Mouse (Mus musculus) adrenal gland, postnatal 25 days (tissue): ENCODE measurements around the gene Gnb4. TPM values are rescaled to one million over a fixed set of nuclear protein-coding genes. Genes with fewer than 3 reads are reported as not detected.

Experiments
- DNase-seq: peaks from one replicate; pipeline ENCODE4 v3.0.0; 2021; ENCODE audit warnings: mixed read lengths
- long read RNA-seq: library from polyadenylated mRNA; stranded (forward); transcript quantifications from one replicate; pipeline ENCODE4 v2.0.0, GENCODE M21; 2021
- total RNA-seq: library from RNA; stranded (reverse); gene quantifications from 2 replicates; pipeline ENCODE4 v1.2.3, GENCODE M21; 2021

The Gnb4 gene
- 26.8 and 46.7 TPM in 2 replicates for total RNA-seq
- long read RNA-seq, full-length matches to known transcripts = 75 of 87 reads
- long read RNA-seq, partial matches to known transcripts = 4 of 87 reads
- long read RNA-seq, other reads (novel, unspliced or antisense) = 8 of 87 reads

DNA sequence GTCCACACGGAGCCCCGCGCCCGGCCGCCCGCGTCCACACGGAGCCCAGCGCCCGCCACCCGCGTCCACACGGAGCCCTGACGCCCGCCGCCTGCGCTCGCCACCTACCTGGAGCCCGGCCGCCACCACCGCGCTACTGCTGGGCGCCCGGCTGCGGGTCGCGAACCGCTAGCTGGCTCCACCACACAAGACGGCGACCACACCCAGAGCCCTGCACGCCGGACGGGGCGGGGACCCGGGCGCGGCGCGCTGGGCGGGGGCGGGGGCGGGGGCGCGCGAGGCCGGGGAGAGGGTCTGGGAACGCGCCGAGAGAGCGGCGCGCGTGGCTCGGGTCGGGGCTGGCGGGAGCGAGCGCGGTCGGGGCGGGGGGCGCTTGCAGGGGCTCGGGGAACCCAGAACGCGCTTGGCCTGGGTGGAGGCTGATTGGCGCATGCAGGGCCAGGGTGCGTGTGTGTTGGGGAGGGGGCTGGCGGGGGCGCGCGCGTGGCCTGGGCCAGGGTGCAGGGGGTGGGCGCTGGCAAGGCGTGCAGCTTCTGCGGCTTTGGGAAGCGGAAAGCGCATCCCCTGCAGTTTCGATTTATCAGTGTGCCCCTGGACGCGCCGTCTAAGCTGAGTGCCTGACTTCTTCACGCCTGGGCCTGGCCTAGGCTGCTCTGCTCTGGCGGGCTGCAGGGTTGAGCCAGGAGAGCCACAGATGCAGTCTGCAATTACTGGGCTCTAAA lies at the start of gene Gnb4:
Gene Gnb4 (minus strand): TSS at position 255 of the 722 bp plus-strand sequence.
- DNase-seq = peak; percentile 66

DNA sequence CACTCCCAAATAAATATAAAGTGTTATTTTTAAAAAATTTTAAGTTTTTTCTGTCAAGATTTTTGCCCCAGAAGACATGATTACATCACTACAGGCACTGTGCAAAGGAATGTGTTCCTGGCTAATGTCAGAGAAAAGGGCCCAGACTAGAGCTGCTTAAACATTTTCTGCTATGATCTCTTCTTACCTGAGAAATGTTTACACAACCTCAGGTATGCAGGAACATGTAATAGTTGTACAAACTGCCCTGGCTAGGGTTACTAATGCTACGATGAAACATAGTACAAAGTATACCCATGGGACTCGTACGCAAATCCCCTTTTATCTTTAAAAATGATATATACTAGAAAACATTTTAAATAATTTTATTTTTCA lies 45.2 kb upstream of the Gnb4 start:
- no peak for DNase-seq

DNA sequence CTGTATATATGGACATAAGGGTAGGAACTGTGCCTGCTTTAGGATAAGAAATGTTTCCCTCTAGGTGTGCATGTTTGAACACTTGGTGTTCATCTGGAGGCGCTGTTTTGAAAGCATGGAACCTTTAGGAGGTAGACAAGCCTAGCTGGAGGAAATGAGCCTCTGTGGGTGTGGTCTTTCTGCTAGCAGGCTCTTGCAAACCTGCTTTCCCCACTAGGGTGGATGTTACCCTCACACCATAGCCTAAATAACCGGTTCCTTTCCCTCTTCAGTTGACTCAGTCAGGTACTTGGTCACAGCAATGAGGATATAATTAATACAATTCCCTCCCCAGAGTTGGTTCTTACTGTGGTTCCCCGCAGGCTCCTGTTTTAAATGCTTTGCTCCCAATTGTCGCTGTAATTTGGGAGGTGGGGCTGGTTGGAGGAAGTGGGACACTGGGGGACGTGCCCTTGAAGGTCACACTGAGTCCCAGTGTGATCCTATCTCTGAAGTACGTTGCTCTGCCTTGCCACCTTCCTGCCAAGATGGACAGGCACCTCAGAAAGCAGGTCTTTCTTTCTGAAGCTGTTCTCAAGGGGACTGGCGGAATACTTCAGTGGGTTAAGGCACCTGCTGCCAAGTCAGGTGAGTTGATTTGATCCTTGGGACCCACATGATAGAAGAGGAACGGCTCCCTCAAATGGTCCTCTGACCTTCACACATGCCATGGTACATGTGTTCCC lies 44.6 kb upstream of the Gnb4 start:
- DNase-seq = no peak

DNA sequence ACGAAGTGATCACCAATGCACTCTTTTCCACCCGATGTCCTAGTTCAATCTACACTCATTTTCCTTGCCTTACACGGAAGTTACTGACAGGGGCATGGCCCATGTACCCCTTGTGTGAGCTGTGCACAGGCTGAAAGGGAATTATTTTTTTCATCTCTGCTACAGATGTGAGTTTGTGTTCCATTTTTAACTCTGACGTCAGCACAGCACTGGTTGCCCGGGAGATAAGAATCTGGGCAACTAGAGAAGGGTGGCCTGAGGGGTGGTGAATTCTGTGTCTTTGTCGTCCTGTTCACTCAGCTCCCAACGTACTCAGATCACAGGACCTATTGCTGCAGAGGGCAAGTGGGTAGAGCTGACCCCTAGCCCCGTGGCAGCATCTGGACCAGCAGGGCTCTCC lies 43.9 kb upstream of the Gnb4 start:
- DNase-seq = peak; percentile 10

DNA sequence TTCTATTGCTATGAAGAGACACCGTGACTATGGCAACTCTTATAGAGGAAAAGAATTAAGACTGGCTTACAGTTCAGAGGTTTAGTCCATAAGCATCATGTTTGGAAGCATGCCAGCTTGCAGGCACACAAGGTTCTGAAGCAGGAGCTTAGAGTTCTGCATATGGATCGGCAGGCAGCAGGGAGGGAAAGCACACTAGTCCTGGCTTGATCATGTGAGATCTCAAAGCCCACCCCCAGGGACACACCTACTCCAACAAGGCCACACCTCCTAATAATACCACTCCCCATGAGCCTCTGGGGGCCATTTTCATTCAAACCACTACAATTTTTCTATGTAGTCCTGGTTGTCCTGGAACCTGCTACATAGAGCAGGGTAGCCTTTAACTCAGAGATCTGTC lies 43.1 kb upstream of the Gnb4 start:
- no peak for DNase-seq

- peak; percentile 32 for DNase-seq
These were observed 42.4 kb upstream of the Gnb4 start for GRCm38 (mm10) chr3:32658821-32659220.

- no peak for DNase-seq
These were observed 42.0 kb upstream of the Gnb4 start for GRCm38 (mm10) chr3:32658401-32658800.

DNA sequence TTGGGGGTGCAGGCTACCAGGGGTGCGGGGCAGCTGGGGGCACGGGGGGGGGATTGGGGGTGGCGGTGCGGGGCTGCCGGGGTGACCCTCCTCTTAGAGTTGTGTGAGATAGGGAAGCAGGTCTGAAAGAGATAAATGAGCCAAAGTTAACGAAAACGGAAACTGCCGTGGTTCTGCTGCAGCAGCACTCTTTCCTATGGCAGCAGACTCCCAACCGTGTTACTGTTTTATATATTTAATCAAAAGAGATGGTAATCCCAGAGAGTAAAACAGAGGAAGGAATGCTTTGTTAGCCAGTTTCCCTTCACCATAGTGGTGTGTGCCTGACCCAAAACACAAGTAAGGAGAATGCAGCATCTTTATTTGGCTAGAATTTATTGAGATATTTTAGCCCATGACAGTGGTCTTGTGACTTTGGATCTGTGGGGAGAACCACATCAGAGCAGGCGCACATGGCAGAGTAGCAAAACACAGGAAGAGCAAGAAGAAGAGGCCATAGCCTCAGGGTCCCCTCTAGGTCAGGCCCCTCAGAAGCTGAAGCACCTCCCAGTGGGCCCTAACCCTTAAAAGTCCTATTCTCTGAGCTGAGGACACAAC lies 40.1 kb upstream of the Gnb4 start:
- no peak for DNase-seq

- DNase-seq = no peak
These were observed 39.6 kb upstream of the Gnb4 start for GRCm38 (mm10) chr3:32655994-32656393.

DNA sequence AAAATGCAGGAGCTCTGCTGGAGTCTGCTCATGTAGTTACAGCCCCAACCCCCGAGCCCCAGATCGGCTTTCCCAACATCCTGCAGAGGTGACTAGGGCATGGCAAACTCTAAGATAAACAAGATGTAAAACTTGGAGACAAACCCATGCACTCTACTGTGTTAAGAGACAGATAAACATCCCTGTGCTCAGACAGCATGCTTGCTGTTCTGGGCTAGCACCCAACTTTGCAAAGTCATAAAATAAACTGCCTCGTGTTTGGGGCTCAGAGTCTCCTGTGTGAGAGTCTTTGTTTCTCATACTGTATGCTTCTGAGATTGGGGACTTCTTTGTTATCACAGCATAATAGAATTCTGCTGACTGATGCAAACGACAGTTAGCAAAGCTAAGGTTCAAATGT lies 36.4 kb upstream of the Gnb4 start:
- DNase-seq = no peak

DNA sequence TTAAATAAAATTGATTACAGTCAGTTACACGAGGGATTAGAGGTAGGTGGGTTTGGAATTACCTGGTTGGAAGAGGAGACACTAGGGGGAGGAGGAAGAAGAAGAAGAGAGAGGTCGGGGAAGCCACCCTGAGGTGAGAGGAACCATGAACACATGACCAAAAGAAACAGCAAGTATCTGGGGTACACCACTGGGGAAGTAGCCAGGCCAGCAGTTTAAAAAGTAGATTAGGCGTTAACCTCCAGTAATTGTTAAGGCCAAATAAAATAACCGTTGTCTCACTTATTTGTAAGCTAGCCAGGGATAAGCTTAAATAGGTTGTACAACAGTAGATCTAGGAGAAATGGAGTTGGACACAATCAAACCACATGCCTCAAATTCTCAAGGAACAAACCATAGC lies 32.9 kb upstream of the Gnb4 start:
- DNase-seq = no peak

DNA sequence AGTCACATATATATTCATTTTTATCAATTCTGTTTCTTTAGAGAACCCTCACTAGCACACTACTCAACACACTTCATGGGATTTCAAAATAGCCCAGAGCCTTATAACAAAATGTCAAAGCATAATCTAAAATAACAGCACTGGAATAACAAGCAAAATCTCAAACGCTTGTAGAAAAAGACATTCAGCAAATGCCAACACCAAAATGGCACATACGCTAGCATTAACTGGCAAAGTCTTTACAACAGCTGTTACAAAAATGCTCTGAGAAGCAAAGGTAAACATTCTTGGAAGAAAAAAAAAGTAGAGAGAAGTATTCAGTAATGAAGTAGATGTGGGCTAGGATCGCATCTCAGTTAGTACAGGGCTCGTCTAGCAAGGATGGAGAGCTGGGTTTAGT lies 30.5 kb upstream of the Gnb4 start:
- DNase-seq = no peak

- no peak for DNase-seq
These were observed 28.4 kb upstream of the Gnb4 start for GRCm38 (mm10) chr3:32644751-32645150.

GRCm38 (mm10) chr3:32642116-32642515 lies 25.7 kb upstream of the Gnb4 start:
- DNase-seq = no peak

- DNase-seq = no peak
These were observed 21.9 kb upstream of the Gnb4 start for GRCm38 (mm10) chr3:32638240-32638639.

DNA sequence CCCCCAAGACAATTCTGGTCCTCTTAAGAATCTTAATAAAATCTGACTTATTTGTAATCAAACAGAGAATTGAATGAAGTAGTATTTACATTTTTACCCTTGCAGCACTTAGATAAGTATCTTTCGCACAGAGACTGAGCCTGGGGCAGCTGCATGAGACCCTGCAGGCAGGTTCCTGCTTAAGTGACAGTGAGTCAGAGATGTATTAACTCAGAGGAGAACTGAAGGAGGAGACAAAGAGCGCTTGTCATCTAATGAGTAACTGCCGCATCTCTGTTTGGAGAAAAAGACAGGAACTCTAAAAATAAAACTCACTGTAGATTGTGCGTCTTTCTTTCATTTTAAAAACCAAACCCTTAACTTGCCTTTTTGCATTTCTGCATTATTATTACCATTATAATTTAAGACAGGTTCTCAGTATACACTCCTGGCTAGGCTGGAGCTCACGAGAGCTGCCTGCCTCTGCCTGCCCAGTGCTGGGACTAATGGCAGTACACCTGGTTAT lies 16.4 kb upstream of the Gnb4 start:
- no peak for DNase-seq

DNA sequence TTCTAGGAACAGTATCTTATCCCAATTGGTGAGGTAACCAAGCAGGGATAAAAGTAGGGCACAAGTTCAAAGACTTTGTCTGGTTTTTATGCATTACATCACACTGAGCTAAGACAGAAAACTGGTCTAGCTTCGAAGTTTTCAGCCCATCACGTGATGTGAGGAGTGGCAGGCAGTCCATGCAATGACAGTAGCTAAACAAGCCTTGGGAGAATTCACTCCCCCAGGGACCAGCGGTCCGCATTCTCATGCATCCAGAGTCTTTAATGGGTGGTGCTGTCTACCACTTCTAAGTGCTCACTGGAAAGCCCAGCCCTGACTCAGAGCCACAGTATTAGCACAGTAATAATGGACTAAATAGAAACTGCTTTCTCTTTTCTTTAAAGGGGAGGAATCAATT lies 13.8 kb upstream of the Gnb4 start:
- DNase-seq = no peak

DNA sequence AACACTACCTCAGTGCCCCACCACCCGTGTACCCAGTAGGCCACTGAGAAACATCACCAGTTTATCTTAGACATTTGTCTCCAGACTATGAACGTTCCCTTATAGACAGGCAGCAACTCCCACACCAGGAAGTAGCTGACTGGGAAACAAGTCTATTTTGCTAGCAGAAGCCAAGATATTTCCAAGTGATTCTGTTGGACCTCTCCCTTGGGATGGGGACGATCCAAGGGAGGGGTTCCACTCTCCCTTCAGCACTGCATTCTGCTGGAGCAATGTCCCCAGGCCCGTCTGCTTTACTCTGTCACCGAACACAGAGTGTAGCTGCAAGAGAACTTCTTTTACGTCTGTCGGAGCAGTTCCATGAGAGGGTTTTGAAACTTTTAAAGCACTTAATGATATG lies 11.8 kb upstream of the Gnb4 start:
- DNase-seq = no peak

GRCm38 (mm10) chr3:32622106-32622505 lies 5.7 kb upstream of the Gnb4 start:
- no peak for DNase-seq

DNA sequence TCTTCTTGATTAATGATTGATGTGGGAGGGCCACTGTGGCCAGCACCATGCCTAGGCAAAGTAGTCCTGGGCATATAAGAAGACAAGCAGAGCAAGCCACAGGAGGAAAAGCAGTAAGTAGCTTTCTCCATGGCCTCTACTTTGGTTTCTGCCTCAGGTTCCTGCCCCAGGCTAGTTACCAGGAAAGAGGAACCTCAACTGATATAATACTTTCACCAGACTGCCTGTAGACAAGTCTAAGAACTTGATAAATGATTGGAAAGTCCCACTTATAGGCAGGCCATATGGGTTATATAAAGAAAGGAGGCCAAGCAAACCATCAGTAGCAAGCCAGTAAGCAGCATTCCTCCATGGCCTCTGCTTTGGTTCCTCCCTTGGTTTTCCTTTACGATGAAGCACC lies 5.3 kb upstream of the Gnb4 start:
- DNase-seq = no peak

- no peak for DNase-seq
These were observed 763 bp upstream of the Gnb4 start for GRCm38 (mm10) chr3:32617053-32617642.

DNA sequence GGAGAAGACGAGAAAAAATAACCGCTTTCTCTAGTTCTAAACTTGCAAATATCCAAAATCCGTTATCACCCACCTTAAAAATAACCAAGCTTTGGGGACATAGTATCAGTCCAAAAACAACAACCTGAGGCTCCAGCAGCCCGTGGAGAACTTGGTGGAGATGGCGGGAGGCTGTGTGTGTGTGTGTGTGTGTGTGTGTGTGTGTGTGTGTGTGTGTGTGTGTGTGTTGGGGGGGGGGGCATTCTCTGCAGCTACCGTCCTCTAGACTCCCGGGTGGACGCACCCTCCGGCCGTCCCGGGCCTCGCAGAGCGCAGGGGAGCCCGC lies 417 bp downstream of the Gnb4 start:
- DNase-seq = no peak

DNA sequence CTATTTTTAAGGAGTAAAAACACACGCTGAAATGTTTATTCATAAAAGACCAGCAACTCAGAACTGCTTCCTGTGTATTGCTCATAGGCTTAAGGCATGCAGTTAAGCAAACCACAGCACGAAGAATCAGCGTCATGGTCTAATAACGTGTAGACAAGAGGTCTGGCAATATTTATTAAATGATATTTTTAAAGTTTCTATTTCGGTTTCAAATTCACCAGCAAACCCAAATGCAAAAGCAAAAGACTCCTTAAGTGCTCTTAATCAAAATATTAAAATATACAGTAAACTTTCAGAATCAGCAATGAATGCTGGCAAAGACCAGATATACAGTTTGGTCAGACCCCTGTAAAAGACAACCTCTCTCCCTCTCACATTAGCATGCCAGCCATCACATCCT lies 1.0 kb downstream of the Gnb4 start:
- no peak for DNase-seq
